Mouse (Mus musculus): Measurements from ENCODE around the gene Gpr146. TPM values are rescaled to one million over a fixed set of nuclear protein-coding genes. Genes with fewer than 3 reads are reported as not detected.
"Not testable (repeated sequence)": the region's sequence is repeated elsewhere in the genome, so short reads cannot be mapped to it uniquely, and the experiment has no call there.

Gene Gpr146
- 1 to 10 TPM; 6.8 to 7.8 TPM for total RNA-seq (2021)
- long read RNA-seq, full-length matches to known transcripts = 3 of 8 reads
- long read RNA-seq, partial matches to known transcripts = 0 of 8 reads
- long read RNA-seq, other reads (novel, unspliced or antisense) = 5 of 8 reads

DNA sequence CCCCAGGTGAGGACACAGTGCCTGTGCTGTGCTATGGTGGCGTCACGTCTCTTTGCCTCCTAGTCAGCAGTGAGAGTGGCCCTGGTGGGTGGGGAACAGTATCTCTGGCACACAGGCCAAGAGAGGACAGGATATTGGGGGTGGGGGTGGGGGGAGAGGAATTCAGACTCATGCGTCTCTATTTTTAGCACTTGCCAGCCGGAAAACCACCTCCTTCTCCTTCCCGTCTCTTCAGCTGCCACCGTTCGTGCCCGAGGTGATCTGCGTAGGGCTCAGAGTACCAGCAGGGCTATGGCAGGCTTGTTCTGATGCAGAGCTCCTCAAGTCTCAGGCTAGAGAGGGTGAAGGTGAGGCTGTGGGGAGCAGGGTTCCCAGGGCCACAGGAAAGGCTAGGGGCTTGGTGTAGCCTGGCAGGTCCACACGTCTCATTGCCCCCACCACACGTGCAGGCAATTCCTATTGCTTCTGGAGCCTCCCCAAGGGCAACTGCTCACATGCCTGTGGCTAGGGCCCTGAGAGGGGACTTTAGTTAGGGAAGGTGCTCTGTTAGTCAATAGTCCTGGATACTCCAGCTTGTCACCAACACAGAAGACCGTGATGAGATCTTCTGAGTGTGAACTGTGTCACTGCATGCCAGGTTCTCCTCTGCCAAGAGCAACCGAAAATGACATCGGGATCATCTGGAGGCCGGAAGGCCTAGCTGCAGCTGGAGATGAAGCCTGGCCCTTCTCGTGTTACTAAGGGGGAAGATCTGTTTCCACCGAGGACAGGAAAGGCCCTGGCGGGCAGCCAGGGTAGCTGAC lies at the start of gene Gpr146:
Gene Gpr146 (plus strand): TSS at position 230 of the 803 bp plus-strand sequence.
- DNase-seq (ENCODE audit: low spot score in 2 of 2) = no peak

DNA sequence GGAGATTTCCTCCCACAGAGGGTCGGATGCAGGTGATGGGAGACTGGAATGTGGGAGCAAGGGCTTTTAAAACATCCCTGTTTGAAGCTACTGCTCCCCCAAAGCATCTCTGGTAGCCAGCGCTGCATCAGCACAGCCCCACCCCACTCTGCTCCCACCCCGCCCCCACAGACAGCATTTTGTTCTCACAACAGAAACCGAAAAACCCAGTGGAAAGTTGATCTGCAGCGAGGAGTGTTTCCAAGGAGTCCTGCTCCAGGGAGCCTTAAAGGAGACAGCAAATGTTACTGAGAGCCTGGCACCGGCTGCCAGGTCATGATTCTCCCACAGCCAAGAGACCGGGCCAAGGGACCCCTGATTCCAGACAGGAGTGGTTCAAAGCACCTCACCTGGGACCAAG lies 46.7 kb upstream of the Gpr146 start:
- no peak for DNase-seq (ENCODE audit: low spot score in 2 of 2)

GRCm38 (mm10) chr5:139331742-139332141 lies 45.8 kb upstream of the Gpr146 start:
- DNase-seq (ENCODE audit: low spot score in 2 of 2) = peak; percentile 86 to 87

DNA sequence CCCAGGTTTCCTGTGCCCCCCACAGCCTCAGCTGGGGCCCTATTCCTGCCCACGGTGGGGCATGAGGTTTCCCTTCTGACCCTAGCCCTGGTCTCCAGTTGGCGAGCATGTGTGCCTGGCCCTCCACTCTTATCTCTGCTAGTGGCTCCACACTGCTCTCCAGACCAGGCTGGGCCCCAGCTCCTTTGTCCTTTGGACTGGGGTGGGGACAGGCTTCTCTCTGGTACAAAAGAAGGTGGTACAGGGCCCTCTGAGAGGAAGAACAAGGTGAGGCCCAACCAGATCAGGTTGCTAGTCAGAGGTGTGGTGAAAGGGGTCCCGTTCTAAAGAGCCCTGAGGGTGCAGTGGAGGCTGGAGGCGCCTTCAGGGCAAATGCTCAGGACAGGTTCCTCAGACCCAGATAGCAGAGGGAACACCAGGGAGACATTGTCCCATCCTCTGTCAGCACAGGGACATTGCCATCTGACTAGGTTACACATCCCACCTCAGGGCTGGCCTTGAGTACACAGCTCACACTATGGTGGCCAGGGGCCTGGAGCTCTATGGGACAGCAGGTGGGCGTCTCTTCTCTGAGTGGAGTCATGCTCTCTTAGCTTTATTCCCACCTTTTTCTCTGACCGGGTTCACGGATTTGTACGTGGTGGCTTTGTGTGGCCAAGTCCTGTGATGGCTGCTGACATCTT lies 44.8 kb upstream of the Gpr146 start:
- DNase-seq (ENCODE audit: low spot score in 2 of 2) = no peak

GRCm38 (mm10) chr5:139333301-139334013 lies 44.0 kb upstream of the Gpr146 start:
- DNase-seq (ENCODE audit: low spot score in 2 of 2) = no peak

- not testable (repeated sequence) for DNase-seq (ENCODE audit: low spot score in 2 of 2)
These were observed 43.1 kb upstream of the Gpr146 start for GRCm38 (mm10) chr5:139334394-139334793.

DNA sequence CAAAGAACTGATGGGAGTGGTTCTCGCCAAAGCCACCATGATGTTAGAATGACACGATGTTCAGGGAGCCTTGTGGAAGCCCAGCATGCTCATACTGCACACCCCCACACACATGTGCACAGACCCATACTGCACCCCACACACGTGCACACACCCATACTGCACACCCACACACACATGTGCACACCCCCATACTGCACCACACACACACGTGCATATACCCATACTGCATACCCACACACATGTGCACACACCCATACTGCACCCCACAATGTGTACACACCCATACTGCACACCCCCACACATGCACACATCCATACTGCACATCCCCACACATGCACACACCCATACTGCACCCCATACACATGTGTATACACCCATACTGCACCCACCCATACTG lies 41.9 kb upstream of the Gpr146 start:
- DNase-seq (ENCODE audit: low spot score in 2 of 2) = no peak

DNA sequence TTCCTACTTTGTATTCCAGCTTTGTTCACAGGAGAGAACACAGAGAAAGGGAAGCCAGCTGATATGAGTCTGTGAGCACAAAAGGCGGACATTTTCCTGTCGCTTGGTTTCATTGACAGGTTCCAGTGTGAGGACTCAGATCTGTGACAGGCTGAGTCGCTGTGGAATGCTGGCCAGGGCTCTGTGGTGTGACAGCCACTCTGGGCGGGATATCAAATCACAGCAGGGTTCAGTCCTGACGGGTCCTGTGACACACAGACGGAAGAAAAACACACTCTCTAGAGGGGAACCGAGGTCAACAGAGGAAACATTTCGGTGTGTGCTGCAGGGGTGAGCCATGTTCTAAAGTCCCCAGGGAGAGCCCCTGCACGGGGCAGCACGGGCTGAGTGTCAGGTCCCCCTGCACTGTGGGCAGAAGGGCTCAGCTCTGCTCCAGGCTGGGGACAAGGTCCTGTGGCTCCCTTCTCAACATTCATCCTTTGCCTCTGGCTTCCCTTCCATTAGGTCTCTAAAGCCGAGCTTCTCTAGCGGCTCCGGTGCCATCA lies 39.6 kb upstream of the Gpr146 start:
- DNase-seq (ENCODE audit: low spot score in 2 of 2) = peak in 1 of 2 experiments; percentile 32

GRCm38 (mm10) chr5:139338403-139338802 lies 39.1 kb upstream of the Gpr146 start:
- DNase-seq (ENCODE audit: low spot score in 2 of 2) = no peak

GRCm38 (mm10) chr5:139338891-139339290 lies 38.6 kb upstream of the Gpr146 start:
- DNase-seq (ENCODE audit: low spot score in 2 of 2) = no peak

DNA sequence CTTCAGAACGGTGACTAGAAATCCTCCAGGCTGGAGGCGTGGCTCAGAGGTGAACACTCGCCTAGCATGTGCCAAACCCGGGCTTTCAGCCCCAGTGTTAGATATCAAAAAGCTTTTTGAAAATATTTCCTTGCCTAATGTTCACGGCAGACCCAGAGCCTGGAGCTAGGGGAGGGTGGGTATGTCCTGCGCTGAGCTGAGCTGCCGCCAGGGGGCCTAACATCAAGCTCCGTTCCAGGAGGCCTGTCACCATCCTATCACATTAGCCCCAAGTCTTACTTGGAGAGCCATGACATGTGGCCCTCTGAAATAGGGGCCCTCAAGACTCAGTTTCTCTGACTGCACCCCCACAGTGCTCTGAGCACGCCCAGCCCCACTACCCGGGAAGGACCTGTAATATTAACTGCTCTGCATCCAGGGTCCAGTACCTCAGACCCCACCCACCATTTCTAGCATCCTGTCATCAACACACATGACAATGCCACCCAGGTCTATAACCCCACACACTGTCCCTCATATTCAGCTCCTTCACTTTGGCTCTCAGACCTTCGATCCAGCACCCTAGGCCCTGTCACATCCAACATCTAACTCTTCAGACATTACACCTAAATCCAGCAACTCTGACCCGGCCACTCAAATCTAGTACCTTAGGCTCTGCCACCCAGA lies 33.3 kb upstream of the Gpr146 start:
- peak; percentile 86 to 88 for DNase-seq (ENCODE audit: low spot score in 2 of 2)

GRCm38 (mm10) chr5:139344687-139345363 lies 32.7 kb upstream of the Gpr146 start:
- DNase-seq (ENCODE audit: low spot score in 2 of 2) = peak; percentile 92 to 94

DNA sequence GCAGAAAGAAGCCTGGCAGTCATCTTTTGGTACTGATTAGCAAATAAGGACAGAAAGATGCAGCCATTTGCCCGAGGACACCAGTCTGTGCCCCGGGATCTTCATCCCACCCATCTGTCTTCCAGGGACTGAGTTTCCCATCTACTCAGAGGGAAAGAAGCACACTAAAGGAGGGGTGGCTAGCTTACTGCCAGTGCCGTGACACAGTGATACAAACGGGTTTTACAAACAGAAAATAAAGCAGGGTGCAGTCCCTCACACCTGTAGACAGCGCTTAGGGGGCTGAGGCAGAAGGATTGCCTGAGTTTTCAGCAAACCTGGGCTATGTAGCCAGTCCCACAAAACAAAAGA lies 32.2 kb upstream of the Gpr146 start:
- DNase-seq (ENCODE audit: low spot score in 2 of 2) = no peak

DNA sequence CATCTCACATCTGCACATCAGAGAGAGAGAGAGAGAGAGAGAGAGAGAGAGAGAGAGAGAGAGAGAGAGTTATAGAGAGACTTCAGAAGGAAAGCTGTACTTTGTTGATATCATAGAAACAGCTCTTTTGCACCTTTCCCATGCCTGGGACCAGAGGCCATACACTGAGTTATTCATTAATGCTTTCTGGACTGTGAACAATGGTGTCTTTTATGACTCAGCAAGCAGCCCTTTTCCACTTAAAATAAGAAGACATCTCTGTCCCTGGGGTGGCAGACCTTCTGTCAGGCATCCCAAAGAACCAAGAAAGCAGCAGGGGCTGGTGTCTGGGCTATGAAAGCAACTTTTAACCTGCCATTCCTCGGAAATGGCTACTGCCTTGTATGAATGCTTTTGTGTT lies 30.3 kb upstream of the Gpr146 start:
- DNase-seq (ENCODE audit: low spot score in 2 of 2) = no peak

DNA sequence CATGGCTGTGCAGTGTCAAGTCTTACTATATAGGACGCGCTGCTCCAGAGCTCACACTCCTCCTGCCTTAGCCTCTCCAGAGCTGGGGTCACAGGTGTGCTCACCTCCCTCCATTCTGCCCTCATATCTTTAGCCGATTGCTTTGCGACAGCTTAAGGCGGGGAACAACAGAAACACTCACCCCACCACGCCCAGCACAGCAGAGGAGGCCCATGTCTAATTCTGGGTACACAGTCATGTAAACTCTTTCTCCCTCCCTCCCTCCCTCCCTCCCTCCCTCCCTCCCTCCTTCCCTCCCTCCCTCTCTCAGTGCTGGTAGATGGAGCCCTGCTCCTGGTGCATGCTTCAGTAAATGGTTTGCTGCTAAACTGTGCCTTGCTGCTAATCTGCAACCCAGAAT lies 27.8 kb upstream of the Gpr146 start:
- no peak for DNase-seq (ENCODE audit: low spot score in 2 of 2)

- no peak for DNase-seq (ENCODE audit: low spot score in 2 of 2)
These were observed 26.4 kb upstream of the Gpr146 start, which contains the start of gene Cox19 for GRCm38 (mm10) chr5:139351134-139351533. TSS of gene Cox19 (minus strand) at chr5:139351418.

- DNase-seq (ENCODE audit: low spot score in 2 of 2) = no peak
These were observed 25.9 kb upstream of the Gpr146 start for GRCm38 (mm10) chr5:139351628-139352027.

- DNase-seq (ENCODE audit: low spot score in 2 of 2) = no peak
These were observed 25.2 kb upstream of the Gpr146 start, which contains the start of gene Cyp2w1 for GRCm38 (mm10) chr5:139352317-139352716. TSS of gene Cyp2w1 (plus strand) at chr5:139352617.

DNA sequence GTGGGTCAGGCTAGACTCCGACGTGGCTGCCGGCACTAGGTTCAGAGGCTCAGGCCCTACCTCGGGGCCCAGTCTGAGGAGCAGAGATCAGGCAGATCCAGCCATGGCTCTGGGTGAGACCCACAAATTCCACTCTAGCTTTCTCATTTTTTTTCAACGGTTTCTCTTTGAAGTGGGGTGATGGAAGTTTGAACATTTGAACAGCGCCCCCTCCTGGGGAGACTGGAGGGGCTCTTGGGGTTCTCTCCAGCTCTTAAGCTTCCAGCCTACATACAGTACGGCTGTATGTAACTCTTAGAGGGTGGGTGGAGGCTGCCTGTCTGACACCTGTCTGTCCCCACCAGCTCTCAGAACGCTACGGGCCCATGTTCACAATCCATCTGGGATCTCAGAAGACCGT lies 24.0 kb upstream of the Gpr146 start:
- no peak for DNase-seq (ENCODE audit: low spot score in 2 of 2)

GRCm38 (mm10) chr5:139353946-139354345 lies 23.6 kb upstream of the Gpr146 start:
- DNase-seq (ENCODE audit: low spot score in 2 of 2) = no peak

Measured in layer of hippocampus, postnatal 10 days (tissue).